In the genomic region with DNA sequence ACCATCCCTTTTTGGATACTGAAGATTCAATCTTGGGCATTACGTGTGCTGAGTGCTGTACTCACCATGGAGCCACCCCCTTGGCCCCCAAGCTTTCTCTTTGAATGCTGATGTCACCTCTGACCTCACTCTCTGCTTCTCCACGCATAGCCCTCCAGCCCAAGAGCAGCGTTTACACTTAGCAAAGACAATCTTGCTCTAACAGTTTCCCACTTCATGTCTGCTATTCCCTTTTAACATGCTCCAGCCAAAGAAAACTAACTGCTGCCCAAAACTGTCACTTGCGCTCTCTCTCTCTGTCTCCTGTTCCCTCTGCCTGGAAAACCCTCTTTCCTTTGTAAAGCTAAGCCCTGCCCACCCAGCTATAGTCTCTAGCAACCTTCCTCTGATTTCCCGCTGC, we compare ENCODE assay signal across 19 mouse cellular contexts. TPM values are rescaled to one million over a fixed set of nuclear protein-coding genes. Genes with fewer than 3 reads are reported as not detected.
DNase-seq lines count a peak whose midpoint lies in the region; ATAC-seq and TF ChIP-seq lines count a peak whose summit lies in the region.
"Had no signal": no experiment of that assay in that cellular context is flagged by ENCODE, and none has a peak within 500 bp of the region (broad histone marks: within the 10 kb centered on the region; RNA-seq: fewer than 3 reads in every experiment).

No protein-coding gene starts in this region.

- peak overlapping the region; percentile 52 for H3K27ac ChIP-seq in heart, embryonic 15.5 days
- H3K27ac ChIP-seq in embryonic fibroblast, embryonic 13.5 days (ENCODE audit: insufficient read depth, low read length), result peak overlapping the region; percentile 70
- peak overlapping the region; percentile 58; the same call in 1 of the 2 replicates for H3K27ac ChIP-seq in stomach, embryonic 14.5 days (ENCODE audit: low read length)
- H3K27ac ChIP-seq: forebrain, embryonic 12.5 days; hindbrain, embryonic 13.5 days; kidney, embryonic 15.5 days; layer of hippocampus, adult 2 months; midbrain, embryonic 13.5 days had no signal

- ATAC-seq in heart, embryonic 15.5 days (replicated peaks; ENCODE audit: insufficient number of reproducible peaks, insufficient read depth, low FRiP score, low read depth), result no peak
- no peak for ATAC-seq in stomach, embryonic 14.5 days (ENCODE audit: insufficient number of reproducible peaks, insufficient read depth, low FRiP score, low read depth)
- ATAC-seq: liver, postnatal 0 days; midbrain, embryonic 13.5 days had no signal

- H3K36me3 ChIP-seq in heart, embryonic 15.5 days, result no peaks in the 10 kb centered on the region
- no peaks in the 10 kb centered on the region for H3K36me3 ChIP-seq in stomach, embryonic 14.5 days (ENCODE audit: control insufficient read depth, insufficient read depth, low read length)

- no peaks in the 10 kb centered on the region for H3K27me3 ChIP-seq in heart, embryonic 15.5 days
- no peaks in the 10 kb centered on the region for H3K27me3 ChIP-seq in stomach, embryonic 14.5 days (ENCODE audit: control insufficient read depth, insufficient read depth, low read length)
- H3K27me3 ChIP-seq: forebrain, embryonic 12.5 days; hindbrain, embryonic 13.5 days; kidney, embryonic 15.5 days; midbrain, embryonic 13.5 days had no signal

- no peak for TF ChIP-seq CTCF in embryonic fibroblast, embryonic 13.5 days (IDR thresholded peaks at IDR 0.05; ENCODE audit: borderline replicate concordance, insufficient read depth, low read length)

- no peaks in the 10 kb centered on the region for H3K9me3 ChIP-seq in heart, embryonic 15.5 days (replicated peaks)
- no peaks in the 10 kb centered on the region for H3K9me3 ChIP-seq in stomach, embryonic 14.5 days (ENCODE audit: control insufficient read depth, low read depth, low read length)
- H3K9me3 ChIP-seq: forebrain, embryonic 12.5 days; hindbrain, embryonic 13.5 days; kidney, embryonic 15.5 days; megakaryocyte, embryonic 14.5 days; midbrain, embryonic 13.5 days had no signal

- peaks cover 6% of the 10 kb centered on the region; the same call in 1 of the 2 replicates for H3K4me1 ChIP-seq in heart, embryonic 15.5 days (replicated peaks)
- H3K4me1 ChIP-seq in embryonic fibroblast, embryonic 13.5 days (ENCODE audit: control insufficient read depth, insufficient read depth, low read length), result no peaks in the 10 kb centered on the region
- no peaks in the 10 kb centered on the region for H3K4me1 ChIP-seq in stomach, embryonic 14.5 days (ENCODE audit: control insufficient read depth, insufficient read depth, low read length)
- H3K4me1 ChIP-seq: forebrain, embryonic 12.5 days; hindbrain, embryonic 13.5 days; midbrain, embryonic 13.5 days had no signal

- 39% methylated on average over 5 of the region's 5 CpGs for WGBS in heart, embryonic 15.5 days
- WGBS in stomach, embryonic 14.5 days, result 37% methylated on average over 5 of the region's 5 CpGs

- H3K9ac ChIP-seq in heart, embryonic 15.5 days, result no peak overlapping the region
- no peak overlapping the region for H3K9ac ChIP-seq in stomach, embryonic 14.5 days (replicated peaks; ENCODE audit: low read depth, low read length)
- H3K9ac ChIP-seq: forebrain, embryonic 12.5 days; hindbrain, embryonic 13.5 days; kidney, embryonic 15.5 days; liver, postnatal 0 days; midbrain, embryonic 13.5 days had no signal

- DNase-seq in heart, postnatal 4 days, result no peak
- peak; percentile 19 for DNase-seq in kidney, postnatal 4 days
- no peak for DNase-seq in kidney, postnatal 14 days
- DNase-seq in spleen, postnatal 14 days (ENCODE audit: low spot score in 2 of 2), result no peak
- DNase-seq: cerebellum, adult 11 months; cerebellum, adult 9-11 months; gastrocnemius, postnatal 36 days; heart, postnatal 14 days; liver, postnatal 0 days; thymus, postnatal 25 days had no signal

- no peak overlapping the region for H3K4me3 ChIP-seq in heart, embryonic 15.5 days
- no peak overlapping the region for H3K4me3 ChIP-seq in embryonic fibroblast, embryonic 13.5 days (ENCODE audit: insufficient read depth, low read length)
- no peak overlapping the region for H3K4me3 ChIP-seq in stomach, embryonic 14.5 days (ENCODE audit: low read depth, low read length)
- H3K4me3 ChIP-seq: forebrain, embryonic 12.5 days; hindbrain, embryonic 13.5 days; kidney, embryonic 15.5 days; layer of hippocampus, adult 2 months; megakaryocyte, embryonic 14.5 days; midbrain, embryonic 13.5 days had no signal

- H3K4me2 ChIP-seq in heart, embryonic 15.5 days, result no peak overlapping the region
- no peak overlapping the region for H3K4me2 ChIP-seq in stomach, embryonic 14.5 days (replicated peaks; ENCODE audit: low read depth, low read length)
- H3K4me2 ChIP-seq: forebrain, embryonic 12.5 days; hindbrain, embryonic 13.5 days; kidney, embryonic 15.5 days; midbrain, embryonic 13.5 days had no signal

- no peak for TF ChIP-seq POLR2A in embryonic fibroblast, embryonic 13.5 days (IDR thresholded peaks at IDR 0.05; ENCODE audit: low read depth, low read length)

RNA-seq across cellular contexts. Expression of gene Ago1, which starts 27.1 kb away (rescaled TPM):
- polyA plus RNA-seq in heart, embryonic 15.5 days (2015; fragmentation: Nextera tagmentation; extraction: Ambion mirVana), result 1.9 and 2.5 TPM in 2 replicates
- total RNA-seq in heart, postnatal 4 days (2021), result 10 to 100 TPM; 16.1 to 18.2 TPM
- polyA plus RNA-seq in embryonic fibroblast, embryonic 13.5 days (2011; ENCODE audit: insufficient read length, low read depth, missing spikeins), result 26.6 and 27.0 TPM in 2 replicates
- polyA plus RNA-seq in stomach, embryonic 14.5 days (2014; fragmentation: Nextera tagmentation; extraction: Ambion mirVana), result 13.3 and 13.8 TPM in 2 replicates

RNA-seq across cellular contexts. Expression of gene Ago4, which starts 37.8 kb away (rescaled TPM):
- polyA plus RNA-seq in heart, embryonic 15.5 days (2015; fragmentation: Nextera tagmentation; extraction: Ambion mirVana), result 0.97 and 1.4 TPM in 2 replicates
- 1 to 10 TPM; 3.5 to 3.8 TPM for total RNA-seq in heart, postnatal 4 days (2021)
- polyA plus RNA-seq in embryonic fibroblast, embryonic 13.5 days (2011; ENCODE audit: insufficient read length, low read depth, missing spikeins), result 1.2 and 1.9 TPM in 2 replicates
- 2.4 and 3.3 TPM in 2 replicates for polyA plus RNA-seq in stomach, embryonic 14.5 days (2014; fragmentation: Nextera tagmentation; extraction: Ambion mirVana)

Comparison
In these comparisons a context has a peak if more than half of its experiments do, and no peak if none do; other contexts are left out.
1. DNase-seq: peak in kidney, postnatal 4 days (2 of 2); none in heart, postnatal 4 days (single experiment), kidney, postnatal 14 days (single experiment) and spleen, postnatal 14 days (0 of 2).
2. Peak in every context shown above with its lines, with median percentiles within 50 percentile points of each other: H3K27ac ChIP-seq.